Mouse (Mus musculus): Measurements from ENCODE around the gene Gla. TPM values are rescaled to one million over a fixed set of nuclear protein-coding genes. Genes with fewer than 3 reads are reported as not detected.

The Gla gene
- polyA plus RNA-seq, 1 experiment from 2014 or later, result 4.1 TPM

GRCm38 (mm10) chrX:134586447-134586846 lies 14.5 kb downstream of the Gla start:
- no peaks in the 10 kb centered on the region for H3K36me3 ChIP-seq
- H3K27me3 ChIP-seq (replicated peaks), result no peaks in the 10 kb centered on the region
- H3K9ac ChIP-seq (replicated peaks), result peak overlapping the region; percentile 46
- peaks cover 16% of the 10 kb centered on the region for H3K4me1 ChIP-seq
- H3K9me3 ChIP-seq (replicated peaks), result no peaks in the 10 kb centered on the region
- ATAC-seq (ENCODE audit: low FRiP score), result no peak
- no peak overlapping the region for H3K27ac ChIP-seq (replicated peaks)
- H3K4me2 ChIP-seq, result peak overlapping the region; percentile 58
- WGBS, result 31% methylated on average over 8 of the region's 8 CpGs
- peak overlapping the region; percentile 47 for H3K4me3 ChIP-seq (replicated peaks)

DNA sequence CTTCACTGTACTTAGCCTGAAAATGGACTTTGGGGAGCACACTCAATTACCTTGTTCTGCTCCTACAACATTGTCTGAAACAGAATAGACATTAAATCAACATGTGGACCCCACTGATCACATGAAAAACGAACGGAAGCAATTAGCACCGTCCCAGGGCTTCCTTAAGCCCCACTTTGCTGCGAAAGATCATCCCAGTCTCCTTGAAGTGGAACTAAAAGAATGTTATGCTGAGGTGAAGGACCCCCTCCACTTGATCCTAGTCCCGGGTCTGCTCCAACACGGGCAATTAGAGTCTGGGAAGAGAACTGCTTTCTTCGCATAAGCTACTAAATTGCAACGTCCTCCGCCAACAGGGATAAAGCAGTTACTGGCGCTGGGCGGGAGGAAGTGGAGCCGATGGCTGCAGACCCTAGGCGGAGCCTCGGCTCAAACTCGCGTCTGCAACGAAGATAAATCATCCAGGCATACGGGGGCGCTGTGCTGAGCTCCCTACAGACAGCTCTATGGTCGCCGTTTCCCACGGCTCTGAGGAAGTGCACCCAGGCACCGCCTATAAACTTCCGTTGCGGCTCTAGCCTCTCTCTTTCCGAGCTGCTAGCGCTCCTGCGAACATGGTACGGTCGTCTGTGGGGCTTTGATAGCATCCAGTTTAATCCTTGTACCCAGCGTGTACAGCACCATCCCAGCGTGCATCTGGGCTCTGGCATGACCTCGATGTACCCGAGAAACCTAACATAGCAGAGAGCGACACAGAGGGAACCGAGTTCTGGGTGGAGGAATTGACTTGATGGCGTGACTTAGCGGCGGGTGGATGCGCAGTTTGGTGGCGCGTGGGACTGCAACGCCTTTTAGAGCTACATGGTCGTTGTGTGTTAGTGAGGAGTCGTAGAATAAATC lies 15.6 kb downstream of the Gla start, which contains the start of gene Rpl36a:
TSS of gene Rpl36a (plus strand) at position 552 of the 900 bp plus-strand sequence.
- WGBS, result 25% methylated on average over 45 of the region's 45 CpGs
- Histone ChIP-seq H3K27me3 (replicated peaks) (no peaks in the 10 kb centered on the region), H3K4me3 (replicated peaks) (peak within 1 kb of the TSS; percentile 47), H3K9ac (replicated peaks) (peak within 1 kb of the TSS; percentile 46), H3K9me3 (replicated peaks) (no peaks in the 10 kb centered on the region), H3K27ac (replicated peaks) (peak within 1 kb of the TSS; percentile 84), H3K4me1 (peaks cover 16% of the 10 kb centered on the region), H3K36me3 (no peaks in the 10 kb centered on the region), H3K4me2 (peak within 1 kb of the TSS; percentile 58)
- peak; percentile 98 for ATAC-seq (ENCODE audit: low FRiP score)

- 86% methylated on average over 11 of the region's 11 CpGs for WGBS
- no peaks in the 10 kb centered on the region for H3K9me3 ChIP-seq (replicated peaks)
Observed at GRCm38 (mm10) chrX:134582888-134583669, 17.8 kb downstream of the Gla start, which contains the start of gene Btk. Gene Btk (minus strand): TSS chrX:134583570.

DNA sequence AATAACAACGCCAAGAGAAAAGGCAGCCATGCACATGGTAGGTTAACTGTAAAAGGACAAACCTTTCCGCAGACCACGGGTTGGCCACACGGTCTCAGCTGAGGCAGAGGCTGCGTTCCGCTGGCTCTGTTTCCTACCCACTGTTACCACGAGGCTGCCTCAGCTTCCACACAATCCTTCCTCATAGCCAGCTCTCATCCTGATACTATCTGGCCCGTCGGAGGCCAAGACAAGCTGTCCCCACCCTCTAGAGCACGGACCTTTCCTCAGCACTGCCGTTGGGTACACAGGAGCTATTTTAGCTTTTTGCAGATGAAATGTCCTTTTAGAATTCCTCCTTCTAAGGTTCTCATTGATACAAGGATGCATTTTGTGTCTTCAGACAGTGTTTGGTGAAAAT lies 18.7 kb downstream of the Gla start:
- H3K9me3 ChIP-seq (replicated peaks), result no peaks in the 10 kb centered on the region
- WGBS, result 86% methylated on average over 11 of the region's 11 CpGs
- H3K9ac ChIP-seq (replicated peaks), result no peak overlapping the region
- no peak overlapping the region for H3K4me2 ChIP-seq
- no peak overlapping the region for H3K27ac ChIP-seq (replicated peaks)
- no peaks in the 10 kb centered on the region for H3K36me3 ChIP-seq
- ATAC-seq (ENCODE audit: low FRiP score), result no peak
- peaks cover 16% of the 10 kb centered on the region for H3K4me1 ChIP-seq
- no peaks in the 10 kb centered on the region for H3K27me3 ChIP-seq (replicated peaks)
- no peak overlapping the region for H3K4me3 ChIP-seq (replicated peaks)

More at GRCm38 (mm10) chrX:134582888-134583669, 17.8 kb downstream of the Gla start, which contains the start of gene Btk:
- Histone ChIP-seq H3K9ac (replicated peaks) (no peak within 1 kb of the TSS), H3K4me1 (peaks cover 16% of the 10 kb centered on the region), H3K4me3 (replicated peaks) (no peak within 1 kb of the TSS), H3K27me3 (replicated peaks) (no peaks in the 10 kb centered on the region), H3K27ac (replicated peaks) (no peak within 1 kb of the TSS), H3K36me3 (no peaks in the 10 kb centered on the region), H3K4me2 (no peak within 1 kb of the TSS)
- ATAC-seq (ENCODE audit: low FRiP score), result no peak

DNA sequence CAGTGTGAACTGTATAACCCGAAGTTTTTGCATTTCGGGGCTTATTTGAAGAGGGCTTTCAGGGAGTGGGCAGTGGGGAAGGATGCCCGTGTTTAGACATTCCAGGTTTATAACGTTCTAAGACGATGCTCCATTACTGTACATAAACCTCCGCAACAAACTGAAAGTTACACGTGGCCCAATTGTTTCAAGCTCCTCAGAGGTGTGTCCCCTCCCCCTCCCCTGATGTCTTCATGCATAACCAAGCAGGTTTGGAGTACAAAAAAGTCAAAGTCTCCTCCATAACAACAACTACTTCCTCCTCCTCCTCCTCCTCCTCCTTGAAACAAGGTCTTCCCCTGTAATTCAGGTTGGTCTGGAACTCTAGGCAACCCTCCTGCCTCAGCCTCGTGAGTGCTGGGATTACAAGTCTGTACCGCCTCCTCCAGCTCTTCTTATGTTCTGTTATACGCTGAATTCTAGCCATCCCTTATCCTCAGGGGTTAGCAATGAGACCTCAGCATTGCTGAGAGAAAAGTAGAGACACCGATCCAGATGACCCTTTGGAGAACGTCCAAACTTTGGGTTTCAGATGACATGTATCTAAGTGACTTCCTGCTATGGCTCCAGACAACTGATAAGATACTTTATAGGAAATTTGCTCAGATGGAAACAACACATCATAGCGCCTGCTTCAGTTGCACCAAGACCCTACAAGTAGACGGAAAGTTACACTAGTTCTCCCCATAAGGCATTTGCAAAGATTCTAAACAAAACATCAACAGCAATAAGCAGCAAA lies 20.2 kb downstream of the Gla start:
- H3K4me2 ChIP-seq, result no peak overlapping the region
- 86% methylated on average over 14 of the region's 14 CpGs for WGBS
- H3K27ac ChIP-seq (replicated peaks), result no peak overlapping the region
- H3K36me3 ChIP-seq, result no peaks in the 10 kb centered on the region
- H3K4me3 ChIP-seq (replicated peaks), result no peak overlapping the region
- no peaks in the 10 kb centered on the region for H3K27me3 ChIP-seq (replicated peaks)
- H3K4me1 ChIP-seq, result 0 out of 2 replicates have a peak, but pooled peaks cover 8% of the 10 kb centered on the region
- no peak for ATAC-seq (ENCODE audit: low FRiP score)
- no peaks in the 10 kb centered on the region for H3K9me3 ChIP-seq (replicated peaks)
- no peak overlapping the region for H3K9ac ChIP-seq (replicated peaks)

DNA sequence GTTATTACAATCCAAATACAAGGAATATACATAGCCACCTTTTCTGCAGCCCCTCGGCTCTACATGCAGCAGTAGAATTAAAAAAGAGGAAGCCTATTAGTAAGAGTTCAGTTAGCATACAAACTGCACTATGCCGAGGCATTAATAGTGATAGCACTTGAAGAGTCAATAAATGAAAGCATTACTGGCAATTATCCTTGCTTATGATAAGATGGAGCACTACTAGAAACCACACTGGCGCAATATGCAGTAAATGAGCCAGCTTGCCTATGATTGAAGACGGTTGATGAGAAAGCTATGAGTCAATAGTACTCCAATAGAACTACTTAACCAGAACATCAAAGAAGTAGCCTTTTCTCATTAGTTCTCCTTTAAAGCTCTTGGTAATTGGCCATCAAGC lies 23.0 kb downstream of the Gla start:
- Histone ChIP-seq H3K27me3 (replicated peaks) (no peaks in the 10 kb centered on the region), H3K4me1 (no peaks in the 10 kb centered on the region), H3K4me2 (no peak overlapping the region), H3K9me3 (replicated peaks) (no peaks in the 10 kb centered on the region), H3K9ac (replicated peaks) (no peak overlapping the region), H3K27ac (replicated peaks) (no peak overlapping the region), H3K4me3 (replicated peaks) (no peak overlapping the region), H3K36me3 (no peaks in the 10 kb centered on the region)
- no peak for ATAC-seq (ENCODE audit: low FRiP score)
- 79% methylated on average over 4 of the region's 4 CpGs for WGBS

DNA sequence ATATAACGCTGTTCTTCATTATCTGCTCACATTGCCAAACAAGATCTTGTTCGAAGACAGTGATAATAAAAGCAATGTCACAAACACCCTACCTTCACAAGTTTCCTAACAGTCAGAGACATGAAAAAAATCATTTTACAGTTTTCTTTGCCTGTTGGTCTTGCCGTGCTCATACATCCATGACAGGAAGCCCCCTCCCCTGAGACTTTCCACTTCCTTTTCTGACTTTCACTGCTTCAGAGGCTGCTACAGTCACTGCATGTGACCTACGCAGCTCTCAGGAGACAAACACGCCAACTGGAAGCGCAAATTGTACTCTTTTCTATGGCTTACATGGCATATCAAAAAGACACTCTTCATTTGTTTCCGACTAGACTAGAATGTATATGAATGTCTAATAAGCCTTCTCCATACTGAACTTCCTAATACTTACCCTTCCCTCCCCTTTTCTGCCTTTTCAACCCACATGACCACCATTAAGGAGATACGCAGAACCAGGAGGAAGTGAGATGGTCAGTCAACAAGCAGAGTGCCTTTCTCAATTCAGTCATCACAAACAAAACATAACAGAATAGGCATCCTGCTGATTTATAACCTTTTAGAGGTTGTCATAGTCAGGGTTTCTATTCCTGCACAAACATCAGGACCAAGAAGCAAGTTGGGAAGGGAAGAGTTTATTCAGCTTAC lies 34.2 kb downstream of the Gla start:
- WGBS, result 91% methylated on average over 8 of the region's 8 CpGs
- ATAC-seq (ENCODE audit: low FRiP score), result no peak
- no peak overlapping the region for H3K27ac ChIP-seq (replicated peaks)
- no peak overlapping the region for H3K4me2 ChIP-seq
- H3K36me3 ChIP-seq, result no peaks in the 10 kb centered on the region
- no peaks in the 10 kb centered on the region for H3K4me1 ChIP-seq
- H3K9me3 ChIP-seq (replicated peaks), result no peaks in the 10 kb centered on the region
- H3K9ac ChIP-seq (replicated peaks), result no peak overlapping the region
- H3K4me3 ChIP-seq (replicated peaks), result no peak overlapping the region
- no peaks in the 10 kb centered on the region for H3K27me3 ChIP-seq (replicated peaks)

- Histone ChIP-seq H3K36me3 (no peaks in the 10 kb centered on the region), H3K27me3 (replicated peaks) (no peaks in the 10 kb centered on the region), H3K4me2 (no peak overlapping the region), H3K27ac (replicated peaks) (no peak overlapping the region), H3K4me3 (replicated peaks) (no peak overlapping the region), H3K4me1 (no peaks in the 10 kb centered on the region), H3K9me3 (replicated peaks) (no peaks in the 10 kb centered on the region), H3K9ac (replicated peaks) (no peak overlapping the region)
- whole genome bisulfite sequencing, result 85% methylated on average over 4 of the region's 4 CpGs
- ATAC-seq (ENCODE audit: low FRiP score), result no peak
Observed at GRCm38 (mm10) chrX:134564326-134564725, 36.6 kb downstream of the Gla start.

DNA sequence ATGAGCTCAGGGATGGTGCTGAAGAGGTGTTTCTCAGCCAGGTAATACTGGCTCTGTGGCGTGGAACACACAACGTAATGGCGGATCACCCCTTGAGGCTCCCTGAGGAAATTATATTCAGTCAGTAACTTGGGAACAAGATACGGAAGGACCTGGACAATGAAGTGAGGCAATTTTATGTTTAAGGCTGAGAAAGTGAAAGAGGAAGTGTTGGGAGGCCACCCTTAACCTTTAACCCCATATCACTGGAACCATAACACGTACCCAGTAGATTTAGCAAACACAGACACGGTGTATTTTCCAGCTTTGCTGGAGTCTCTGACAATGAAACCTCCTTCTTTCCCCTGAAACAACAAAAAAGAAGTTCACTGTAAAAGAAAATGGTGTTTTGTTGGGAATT lies 46.5 kb downstream of the Gla start:
- ATAC-seq (ENCODE audit: low FRiP score), result no peak
- Histone ChIP-seq H3K4me2 (no peak overlapping the region), H3K36me3 (no peaks in the 10 kb centered on the region), H3K9me3 (replicated peaks) (no peaks in the 10 kb centered on the region), H3K27ac (replicated peaks) (no peak overlapping the region), H3K4me1 (no peaks in the 10 kb centered on the region), H3K27me3 (replicated peaks) (no peaks in the 10 kb centered on the region), H3K9ac (replicated peaks) (no peak overlapping the region), H3K4me3 (replicated peaks) (no peak overlapping the region)
- 78% methylated on average over 6 of the region's 6 CpGs for WGBS

DNA sequence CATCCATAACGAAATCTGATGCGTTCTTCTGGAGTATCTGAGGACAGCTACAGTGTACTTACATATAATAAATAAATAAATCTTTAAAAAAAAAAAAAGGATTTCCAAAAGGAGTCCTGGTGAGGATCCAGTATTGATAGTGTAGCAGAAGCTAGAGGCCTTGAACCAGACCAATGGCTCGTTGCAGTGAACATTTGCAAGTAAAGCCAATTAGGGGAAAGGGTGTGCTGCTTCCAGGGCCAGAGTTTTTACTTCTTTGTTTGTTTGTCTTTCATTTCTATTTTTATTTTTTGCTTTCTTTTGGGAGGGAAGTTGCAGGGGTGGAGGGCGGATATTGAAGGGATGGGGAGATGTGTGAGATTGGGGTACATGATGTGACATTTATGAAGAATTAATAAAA lies 47.6 kb downstream of the Gla start:
- WGBS, result 93% methylated on average over 4 of the region's 4 CpGs
- Histone ChIP-seq H3K36me3 (no peaks in the 10 kb centered on the region), H3K4me3 (replicated peaks) (no peak overlapping the region), H3K9me3 (replicated peaks) (no peaks in the 10 kb centered on the region), H3K27me3 (replicated peaks) (no peaks in the 10 kb centered on the region), H3K4me1 (no peaks in the 10 kb centered on the region), H3K27ac (replicated peaks) (no peak overlapping the region), H3K4me2 (no peak overlapping the region), H3K9ac (replicated peaks) (no peak overlapping the region)
- no peak for ATAC-seq (ENCODE audit: low FRiP score)

GRCm38 (mm10) chrX:134550903-134551302 lies 50.0 kb downstream of the Gla start:
- ATAC-seq (ENCODE audit: low FRiP score), result no peak
- H3K9ac ChIP-seq (replicated peaks), result no peak overlapping the region
- no peaks in the 10 kb centered on the region for H3K27me3 ChIP-seq (replicated peaks)
- H3K4me3 ChIP-seq (replicated peaks), result no peak overlapping the region
- H3K4me1 ChIP-seq, result no peaks in the 10 kb centered on the region
- no peaks in the 10 kb centered on the region for H3K36me3 ChIP-seq
- 23% methylated on average over 5 of the region's 5 CpGs for WGBS
- no peaks in the 10 kb centered on the region for H3K9me3 ChIP-seq (replicated peaks)
- H3K4me2 ChIP-seq, result no peak overlapping the region
- no peak overlapping the region for H3K27ac ChIP-seq (replicated peaks)
